Mouse (Mus musculus) liver, embryonic 11.5 days (tissue): Measurements from ENCODE around the gene Adamtsl3. TPM values are rescaled to one million over a fixed set of nuclear protein-coding genes. Genes with fewer than 3 reads are reported as not detected.

ENCODE experiments used
- ATAC-seq: fragments of 200-750 bp; cut with Nextera tagmentation; replicated peaks from 2 replicates; pipeline ENCODE4 v1.8.0; 2017; ENCODE audit warnings: moderate number of reproducible peaks, mild to moderate bottlenecking, moderate TSS enrichment, moderate library complexity; ENCODE audit not compliant: low FRiP score
- DNase-seq: peaks from one replicate; pipeline ENCODE4 v3.0.0-alpha.2; 2017; ENCODE audit warnings: low spot score
- H3K27ac ChIP-seq: fragments of 300-500 bp; sonication (generic); 2 replicates; pipeline ENCODE4 v1.5.1; 2014; ENCODE audit warnings: mild to moderate bottlenecking, low read depth, low read length, control low read depth
- H3K27me3 ChIP-seq: fragments of 300-500 bp; sonication (generic); replicated peaks from 2 replicates; pipeline ENCODE4 v1.6.1; 2014; ENCODE audit warnings: low read length, mixed read lengths; ENCODE audit not compliant: control insufficient read depth, insufficient read depth
- H3K36me3 ChIP-seq: fragments of 300-500 bp; sonication (generic); 2 replicates; pipeline ENCODE4 v1.6.1; 2014; ENCODE audit warnings: mild to moderate bottlenecking, low read length, moderate library complexity, mixed read lengths; ENCODE audit not compliant: control insufficient read depth, insufficient read depth
- H3K4me1 ChIP-seq: fragments of 300-500 bp; sonication (generic); replicated peaks from 2 replicates; pipeline ENCODE4 v1.6.1; 2014; ENCODE audit warnings: low read length, mixed read lengths; ENCODE audit not compliant: control insufficient read depth, insufficient read depth
- H3K4me2 ChIP-seq: fragments of 300-500 bp; sonication (generic); 2 replicates; pipeline ENCODE4 v1.6.1; 2014; ENCODE audit warnings: mild to moderate bottlenecking, control low read depth, moderate library complexity
- H3K4me3 ChIP-seq: fragments of 300-500 bp; sonication (generic); 2 replicates; pipeline ENCODE4 v1.5.1; 2014; ENCODE audit warnings: low read depth, low read length, control low read depth
- H3K9ac ChIP-seq: fragments of 300-500 bp; sonication (generic); 2 replicates; pipeline ENCODE4 v1.6.1; 2014; ENCODE audit warnings: low read depth, low read length, control low read depth
- H3K9me3 ChIP-seq: fragments of 300-500 bp; sonication (generic); 2 replicates; pipeline ENCODE4 v1.6.1; 2016; ENCODE audit warnings: low read length, inconsistent platforms, mixed read lengths; ENCODE audit not compliant: control insufficient read depth
- whole genome bisulfite sequencing: fragments of 180-500 bp; shearing (Covaris S2); extraction: QIAGEN DNeasy Blood & Tissue Kit; methylation state at CpG from one replicate; pipeline ENCODE4 v1.1.7; 2014; 5-methylcytosine and 5-hydroxymethylcytosine counted together
- polyA plus RNA-seq: library from polyadenylated mRNA; unstranded; fragments of >200 nt; fragmentation: Nextera tagmentation; extraction: Ambion mirVana; gene quantifications from 2 replicates; pipeline ENCODE4 v1.2.1, GENCODE M21; 2014

The Adamtsl3 gene
- polyA plus RNA-seq, 1 experiment from 2014 or later: 0.37 TPM

DNA sequence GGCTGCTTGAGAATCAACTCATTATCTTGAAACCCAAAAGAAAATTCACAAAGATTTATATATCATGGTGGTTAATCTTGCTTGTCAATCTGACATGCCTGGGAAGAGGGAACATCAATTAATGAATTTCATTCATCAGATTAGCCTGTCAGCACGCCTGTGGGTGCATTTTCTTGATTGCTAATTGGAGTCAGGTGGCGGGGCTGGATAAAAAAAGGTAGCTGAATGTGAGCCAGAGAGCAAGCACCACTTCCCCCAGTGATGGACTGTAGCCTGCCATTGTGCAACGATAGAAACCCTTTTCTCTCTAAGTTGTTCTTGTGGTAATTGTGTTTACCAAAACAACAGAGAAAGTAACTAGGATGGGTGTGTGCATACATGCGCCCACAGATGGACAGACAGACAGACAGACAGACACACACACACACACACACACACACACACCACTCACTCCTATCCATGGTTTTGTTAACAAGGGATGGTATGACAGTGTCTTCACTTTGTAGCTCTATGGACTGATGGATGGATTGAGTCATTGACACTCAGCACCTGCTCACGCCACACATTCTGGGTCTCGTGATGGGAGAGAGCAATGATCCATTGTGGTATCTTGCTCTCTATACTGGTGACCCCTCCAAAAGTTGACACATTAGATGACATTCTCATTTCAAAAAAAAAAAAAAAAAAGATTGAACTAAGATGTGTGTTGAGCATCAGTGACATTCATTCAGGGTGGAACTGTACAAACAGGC is 59.1 kb downstream of the Adamtsl3 start:
- Histone ChIP-seq H3K4me1 (no peaks in the 10 kb centered on the region), H3K4me2 (no peak overlapping the region), H3K9me3 (no peaks in the 10 kb centered on the region), H3K36me3 (no peaks in the 10 kb centered on the region), H3K9ac (no peak overlapping the region), H3K27me3 (no peaks in the 10 kb centered on the region), H3K27ac (no peak overlapping the region), H3K4me3 (no peak overlapping the region)
- DNase-seq (no peak), ATAC-seq (no peak)
- WGBS: 73% methylated on average over 6 of the region's 6 CpGs

DNA sequence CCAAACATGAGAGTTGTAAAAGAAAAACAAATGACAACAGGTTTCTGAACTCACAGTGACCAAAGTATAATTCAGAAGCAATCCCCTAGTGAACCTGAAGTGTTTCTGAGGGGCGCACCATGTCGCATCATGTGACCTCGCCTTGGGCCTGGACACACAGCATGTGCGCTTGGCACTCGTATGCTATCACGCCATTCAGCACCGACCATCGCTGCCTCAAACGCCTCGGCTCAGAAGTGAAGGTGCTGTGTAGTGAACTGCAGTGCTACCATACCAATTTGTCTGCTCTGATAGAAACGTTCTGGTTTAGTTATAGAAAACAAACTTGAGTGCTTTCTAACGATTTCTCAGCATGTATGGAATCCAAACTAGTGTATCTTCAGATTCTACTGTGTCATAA is 59.7 kb downstream of the Adamtsl3 start:
- Histone ChIP-seq H3K36me3 (no peaks in the 10 kb centered on the region), H3K27ac (no peak overlapping the region), H3K27me3 (no peaks in the 10 kb centered on the region), H3K9me3 (no peaks in the 10 kb centered on the region), H3K4me2 (no peak overlapping the region), H3K4me1 (no peaks in the 10 kb centered on the region), H3K9ac (no peak overlapping the region), H3K4me3 (no peak overlapping the region)
- DNase-seq: no peak
- no peak for ATAC-seq
- 88% methylated on average over 12 of the region's 12 CpGs for WGBS

DNA sequence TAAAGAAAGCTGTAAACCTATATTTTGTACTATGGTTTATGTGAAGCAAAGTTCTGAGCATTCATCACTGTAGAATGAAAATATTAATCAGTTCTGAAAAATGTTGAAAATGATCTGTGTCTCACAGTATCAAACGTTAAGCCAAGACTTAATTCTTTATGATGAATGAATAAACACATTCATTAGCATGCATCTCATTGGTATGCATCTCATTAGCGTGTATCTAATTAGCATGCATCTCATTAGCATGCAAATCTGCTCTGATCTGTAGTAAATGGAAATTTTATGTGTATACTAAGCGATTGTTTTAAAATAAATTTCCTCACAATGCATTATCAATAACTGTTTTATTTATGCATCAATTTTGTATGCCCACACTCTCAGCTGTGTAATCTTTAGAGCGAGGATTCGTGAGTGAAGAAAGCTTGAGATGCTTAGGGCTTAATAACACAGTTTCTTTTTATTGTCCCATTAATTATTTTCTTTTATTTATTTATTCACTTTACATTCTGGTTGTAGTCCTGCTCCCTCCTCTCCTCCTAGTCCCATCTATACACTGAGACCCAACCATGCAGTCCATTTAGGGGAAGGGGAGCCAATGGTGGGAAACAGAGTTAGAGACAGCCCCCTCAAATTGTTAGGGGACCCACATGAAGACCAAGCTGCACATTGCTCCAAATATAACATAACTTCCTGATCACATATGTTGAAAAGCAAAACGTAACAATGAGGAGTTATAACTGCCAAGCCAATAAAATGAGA is 60.4 kb downstream of the Adamtsl3 start:
- H3K4me3 ChIP-seq: no peak overlapping the region
- H3K36me3 ChIP-seq: no peaks in the 10 kb centered on the region
- WGBS: 76% methylated on average over 6 of the region's 6 CpGs
- ATAC-seq (no peak), DNase-seq (no peak)
- no peak overlapping the region for H3K27ac ChIP-seq
- no peaks in the 10 kb centered on the region for H3K4me1 ChIP-seq
- no peak overlapping the region for H3K4me2 ChIP-seq
- no peaks in the 10 kb centered on the region for H3K27me3 ChIP-seq
- H3K9me3 ChIP-seq: no peaks in the 10 kb centered on the region
- H3K9ac ChIP-seq: no peak overlapping the region

DNA sequence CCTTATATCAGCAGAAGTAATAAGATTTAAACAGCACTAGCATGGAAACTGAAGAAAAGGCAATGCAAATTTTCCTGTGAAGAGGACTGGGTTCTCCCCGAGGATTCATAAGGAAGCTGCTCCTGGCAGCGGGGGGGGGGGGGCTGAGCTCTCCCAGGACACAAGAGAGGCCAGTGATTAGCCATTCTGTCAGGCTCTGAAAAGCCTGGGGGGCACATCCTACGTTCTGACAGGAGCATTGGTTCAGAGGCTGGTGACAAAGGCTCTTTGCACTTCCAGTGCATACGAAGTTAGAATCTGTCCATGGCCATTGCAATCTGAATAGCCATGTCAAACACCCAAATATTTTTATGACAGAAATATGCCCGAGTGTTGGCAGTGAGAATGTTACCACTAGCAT is 61.4 kb downstream of the Adamtsl3 start:
- Histone ChIP-seq H3K4me2 (no peak overlapping the region), H3K4me3 (no peak overlapping the region), H3K36me3 (no peaks in the 10 kb centered on the region), H3K4me1 (no peaks in the 10 kb centered on the region), H3K9ac (no peak overlapping the region), H3K9me3 (no peaks in the 10 kb centered on the region), H3K27me3 (no peaks in the 10 kb centered on the region), H3K27ac (no peak overlapping the region)
- ATAC-seq (no peak), DNase-seq (no peak)
- WGBS: 65% methylated on average over 4 of the region's 5 CpGs

DNA sequence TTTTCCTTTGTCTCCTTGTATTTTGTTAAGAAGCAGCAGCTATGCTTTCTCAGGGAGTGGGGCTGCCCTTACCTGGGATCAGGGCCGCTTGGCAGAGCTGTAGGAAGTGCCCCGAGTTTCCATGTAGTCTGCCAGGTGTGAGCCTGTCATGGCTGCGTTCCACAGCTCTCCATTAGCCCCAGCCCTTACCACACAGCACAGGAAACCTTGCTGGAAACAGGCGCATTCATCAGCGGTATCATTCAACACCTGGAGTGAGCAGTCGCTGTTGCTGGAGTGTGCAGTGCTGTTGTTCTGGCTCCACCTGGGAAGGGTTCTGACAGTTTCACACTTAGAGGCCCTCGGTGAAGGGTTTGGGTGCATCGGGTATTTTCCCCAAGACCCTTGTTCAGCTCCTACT is 62.1 kb downstream of the Adamtsl3 start:
- no peak overlapping the region for H3K4me3 ChIP-seq
- H3K9me3 ChIP-seq: no peaks in the 10 kb centered on the region
- no peak overlapping the region for H3K27ac ChIP-seq
- no peak overlapping the region for H3K9ac ChIP-seq
- H3K4me1 ChIP-seq: no peaks in the 10 kb centered on the region
- ATAC-seq (no peak), DNase-seq (no peak)
- no peaks in the 10 kb centered on the region for H3K36me3 ChIP-seq
- 74% methylated on average over 8 of the region's 8 CpGs for WGBS
- no peaks in the 10 kb centered on the region for H3K27me3 ChIP-seq
- no peak overlapping the region for H3K4me2 ChIP-seq

DNA sequence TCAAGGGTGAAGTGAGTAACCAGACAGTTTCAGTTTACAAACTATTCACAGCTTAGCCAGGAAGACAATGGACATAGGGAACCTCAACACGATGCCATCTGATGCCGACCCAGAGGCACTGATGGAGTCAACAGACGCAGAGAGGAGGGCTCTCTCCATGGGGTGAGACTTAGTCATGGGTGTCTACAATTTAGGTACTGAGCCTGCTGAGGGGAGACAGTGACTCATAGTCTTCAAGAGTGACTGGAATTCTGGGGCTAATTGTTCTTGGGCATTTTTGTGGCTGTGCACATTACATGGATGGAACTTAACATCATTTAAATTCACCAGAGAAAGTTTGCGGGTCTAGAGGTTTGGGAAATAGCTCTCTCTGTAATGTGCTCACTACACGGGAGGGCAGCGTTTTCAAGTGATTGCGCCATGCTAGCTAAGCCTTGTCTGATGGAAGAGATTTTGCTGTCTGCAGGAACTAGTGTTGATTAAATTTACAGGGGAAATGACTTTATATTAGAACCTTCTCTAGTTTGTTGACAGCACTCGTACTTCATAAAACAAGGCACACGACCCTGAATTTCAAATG is 70.1 kb downstream of the Adamtsl3 start:
- WGBS: 85% methylated on average over 9 of the region's 9 CpGs
- Histone ChIP-seq H3K4me2 (no peak overlapping the region), H3K4me1 (no peaks in the 10 kb centered on the region)

DNA sequence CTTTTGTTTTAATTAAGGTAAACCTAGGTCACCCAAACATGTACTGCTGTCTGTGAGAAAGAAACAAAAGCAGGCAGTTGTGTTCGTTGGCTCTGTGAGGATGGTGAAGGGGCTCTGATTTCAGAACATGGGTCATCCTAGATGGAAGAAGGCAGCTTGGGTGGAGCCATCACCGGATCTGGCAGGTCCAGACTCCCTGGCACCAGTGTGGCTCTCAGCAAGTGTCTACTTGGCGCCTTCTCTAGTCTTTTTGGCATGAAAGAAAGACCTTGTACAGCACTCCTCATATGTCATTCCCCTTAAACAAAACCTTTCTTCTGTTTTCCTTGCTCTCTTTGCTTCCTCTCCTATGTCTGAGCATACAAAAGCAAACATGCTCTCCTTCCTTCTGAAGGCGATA is 75.5 kb downstream of the Adamtsl3 start:
- Histone ChIP-seq H3K9ac (no peak overlapping the region), H3K4me2 (no peak overlapping the region), H3K27ac (no peak overlapping the region), H3K9me3 (no peaks in the 10 kb centered on the region), H3K27me3 (no peaks in the 10 kb centered on the region), H3K4me3 (no peak overlapping the region), H3K36me3 (no peaks in the 10 kb centered on the region), H3K4me1 (no peaks in the 10 kb centered on the region)
- ATAC-seq: no peak
- DNase-seq: no peak
- WGBS: 76% methylated on average over 4 of the region's 4 CpGs

More for the DNA sequence above, 70.1 kb downstream of the Adamtsl3 start:
- Histone ChIP-seq H3K36me3 (no peaks in the 10 kb centered on the region), H3K9ac (no peak overlapping the region), H3K27me3 (no peaks in the 10 kb centered on the region), H3K27ac (no peak overlapping the region), H3K9me3 (no peaks in the 10 kb centered on the region), H3K4me3 (no peak overlapping the region)
- ATAC-seq (no peak), DNase-seq (no peak)

DNA sequence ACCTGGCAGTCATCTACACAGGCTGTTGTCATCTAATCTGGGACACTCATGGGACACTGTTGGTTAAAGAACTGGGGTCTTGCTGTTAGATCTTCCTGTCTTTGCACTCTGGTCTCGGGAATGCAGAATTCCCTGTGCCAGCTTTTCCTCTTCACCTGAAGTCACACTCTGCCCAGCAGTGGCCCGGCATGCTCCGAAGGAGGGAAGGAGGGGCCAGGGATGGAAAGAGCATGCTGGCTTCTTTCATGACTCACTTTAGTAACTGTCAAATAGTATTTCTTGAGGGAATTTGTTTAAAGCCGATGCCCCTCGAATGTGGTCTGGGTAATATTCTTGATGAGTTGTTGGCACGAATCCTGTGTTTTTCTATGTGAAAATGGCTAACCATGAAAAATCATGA is 81.2 kb downstream of the Adamtsl3 start:
- Histone ChIP-seq H3K27ac (no peak overlapping the region), H3K9me3 (no peaks in the 10 kb centered on the region), H3K36me3 (no peaks in the 10 kb centered on the region), H3K4me3 (no peak overlapping the region), H3K4me2 (no peak overlapping the region), H3K9ac (no peak overlapping the region), H3K27me3 (no peaks in the 10 kb centered on the region), H3K4me1 (no peaks in the 10 kb centered on the region)
- ATAC-seq: no peak
- 65% methylated on average over 6 of the region's 6 CpGs for WGBS
- DNase-seq: no peak
